15 mouse cellular contexts compared by ENCODE assay signal in the genomic region with DNA sequence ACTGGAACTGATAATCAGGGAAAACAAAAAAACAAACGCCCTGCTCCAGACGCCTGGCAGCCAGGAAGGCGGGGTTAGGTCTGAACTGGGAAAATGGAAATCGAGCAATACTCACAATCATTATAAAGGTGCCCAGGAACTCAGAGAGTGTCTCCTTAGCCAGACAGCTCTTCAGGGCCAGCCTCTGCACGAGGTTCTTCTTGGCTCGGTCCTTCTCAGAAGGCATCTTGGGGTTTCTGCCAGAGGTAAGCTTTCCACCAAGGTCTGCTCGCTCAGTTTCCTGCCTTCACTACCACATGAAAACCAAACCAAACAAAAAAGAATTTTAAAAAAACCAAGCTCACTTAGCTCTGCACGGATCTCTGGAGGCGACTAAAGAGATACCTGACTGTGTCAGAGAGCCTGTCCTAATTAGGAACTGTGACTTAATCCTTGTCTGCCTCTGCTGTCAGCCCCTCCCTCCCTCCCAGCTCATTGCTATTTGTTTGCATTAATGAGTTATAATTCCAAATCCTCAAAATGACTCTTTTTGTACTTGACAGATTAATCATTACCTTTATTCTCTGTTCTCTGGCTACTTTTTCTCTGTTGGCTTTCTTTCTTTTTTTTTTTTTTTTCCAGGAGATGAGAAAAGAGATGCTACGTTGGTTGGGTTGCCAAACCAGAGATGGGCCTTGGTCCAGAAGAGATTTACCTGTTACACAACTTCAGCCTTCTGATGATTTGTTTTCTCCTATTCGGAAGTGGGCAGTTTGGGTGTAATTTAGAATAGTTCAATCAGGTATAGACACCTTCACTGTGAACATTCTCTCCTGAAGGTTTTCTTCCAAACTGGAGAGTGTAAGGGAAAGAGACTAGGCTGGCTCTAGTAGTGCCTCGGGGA. TPM values are rescaled to one million over a fixed set of nuclear protein-coding genes. Genes with fewer than 3 reads are reported as not detected.
DNase-seq lines count a peak whose midpoint lies in the region; ATAC-seq and TF ChIP-seq lines count a peak whose summit lies in the region.
"Had no signal": no experiment of that assay in that cellular context is flagged by ENCODE, and none has a peak within 500 bp of the region (broad histone marks: within the 10 kb centered on the region; RNA-seq: fewer than 3 reads in every experiment).

No protein-coding gene starts in this region.

- H3K27ac ChIP-seq in liver, embryonic 11.5 days (ENCODE audit: low read depth, low read length): peak overlapping the region; percentile 77
- H3K27ac ChIP-seq in stomach, postnatal 0 days (replicated peaks): no peak overlapping the region
- H3K27ac ChIP-seq: hindbrain, embryonic 15.5 days; limb, embryonic 13.5 days; midbrain, embryonic 15.5 days had no signal

- no peaks in the 10 kb centered on the region for H3K36me3 ChIP-seq in liver, embryonic 11.5 days (ENCODE audit: control insufficient read depth, insufficient read depth, low read length)
- no peaks in the 10 kb centered on the region for H3K36me3 ChIP-seq in stomach, postnatal 0 days (ENCODE audit: control insufficient read depth, insufficient read depth, low read length)
- H3K36me3 ChIP-seq: hindbrain, embryonic 15.5 days; limb, embryonic 13.5 days; midbrain, embryonic 15.5 days had no signal

- WGBS in liver, embryonic 11.5 days: 46% methylated on average over 12 of the region's 12 CpGs
- 50% methylated on average over 12 of the region's 12 CpGs for WGBS in stomach, postnatal 0 days

- H3K4me3 ChIP-seq in liver, embryonic 11.5 days (ENCODE audit: low read depth, low read length): peak overlapping the region; percentile 31
- no peak overlapping the region for H3K4me3 ChIP-seq in stomach, postnatal 0 days (ENCODE audit: low read depth, low read length)
- H3K4me3 ChIP-seq: hindbrain, embryonic 15.5 days; limb, embryonic 13.5 days; midbrain, embryonic 15.5 days had no signal

- no peaks in the 10 kb centered on the region for H3K27me3 ChIP-seq in liver, embryonic 11.5 days (replicated peaks; ENCODE audit: control insufficient read depth, insufficient read depth, low read length)
- H3K27me3 ChIP-seq in stomach, postnatal 0 days (ENCODE audit: control insufficient read depth, insufficient read depth, low read length): no peaks in the 10 kb centered on the region
- H3K27me3 ChIP-seq: hindbrain, embryonic 15.5 days; limb, embryonic 13.5 days; midbrain, embryonic 15.5 days had no signal

- H3K4me2 ChIP-seq in liver, embryonic 11.5 days: peak overlapping the region; percentile 55
- no peak overlapping the region for H3K4me2 ChIP-seq in stomach, postnatal 0 days (replicated peaks; ENCODE audit: low read depth)
- H3K4me2 ChIP-seq: hindbrain, embryonic 15.5 days; limb, embryonic 13.5 days; midbrain, embryonic 15.5 days had no signal

- no peak for ATAC-seq in liver, embryonic 11.5 days (replicated peaks; ENCODE audit: low FRiP score)
- ATAC-seq in stomach, postnatal 0 days (ENCODE audit: low FRiP score, low TSS enrichment): no peak
- ATAC-seq in megakaryocyte progenitor cell, adult 5-6 weeks (replicated peaks; ENCODE audit: poor library complexity): no peak
- ATAC-seq: midbrain, embryonic 15.5 days had no signal

- no peaks in the 10 kb centered on the region for H3K9me3 ChIP-seq in liver, embryonic 11.5 days (ENCODE audit: control insufficient read depth, low read length)
- no peaks in the 10 kb centered on the region for H3K9me3 ChIP-seq in stomach, postnatal 0 days (ENCODE audit: control insufficient read depth, low read length)
- H3K9me3 ChIP-seq: hindbrain, embryonic 15.5 days; limb, embryonic 13.5 days; midbrain, embryonic 15.5 days had no signal

- peak overlapping the region; percentile 48 for H3K9ac ChIP-seq in liver, embryonic 11.5 days (ENCODE audit: low read depth, low read length)
- no peak overlapping the region for H3K9ac ChIP-seq in stomach, postnatal 0 days (ENCODE audit: low read length)
- H3K9ac ChIP-seq: hindbrain, embryonic 15.5 days; limb, embryonic 13.5 days; midbrain, embryonic 15.5 days had no signal

- TF ChIP-seq CTCF in stomach, postnatal 0 days (IDR thresholded peaks at IDR 0.05; ENCODE audit: low read depth): no peak

- TF ChIP-seq EP300 in stomach, postnatal 0 days (optimal IDR thresholded peaks at IDR 0.05): no peak

- peaks cover 65% of the 10 kb centered on the region for H3K4me1 ChIP-seq in liver, embryonic 11.5 days (replicated peaks; ENCODE audit: control insufficient read depth, insufficient read depth, low read length)
- 0 out of 2 replicates have a peak, but pooled peaks cover 4% of the 10 kb centered on the region for H3K4me1 ChIP-seq in stomach, postnatal 0 days (replicated peaks; ENCODE audit: control insufficient read depth, insufficient read depth)

- DNase-seq in CD8-positive naive resting alpha-beta T cell, adult 2 months (ENCODE audit: low read depth in 2 of 2, low spot score in 2 of 2): peak; percentile 29 to 36
- peak; percentile 58 for DNase-seq in T-cell, adult 2 months (ENCODE audit: low spot score)
- no peak for DNase-seq in liver, embryonic 11.5 days (ENCODE audit: low spot score)
- peak; percentile 12 for DNase-seq in stomach, postnatal 0 days (ENCODE audit: low spot score)
- no peak for DNase-seq in kidney, adult 8-10 months
- no peak for DNase-seq in gastrocnemius, adult 8-10 months (ENCODE audit: low spot score in 2 of 2)
- DNase-seq: adrenal gland, postnatal 36 days; cerebellum, adult 18-20 months; kidney, adult 9 months; lung, postnatal 14 days; right cerebral cortex, postnatal 4 days had no signal

RNA-seq across cellular contexts. Expression of a gene that starts 5.4 kb away (rescaled TPM):
- polyA plus RNA-seq in liver, embryonic 11.5 days (2014; fragmentation: Nextera tagmentation; extraction: Ambion mirVana): 13.6 and 15.2 TPM in 2 replicates
- 2.1 and 2.8 TPM in 2 replicates for polyA plus RNA-seq in stomach, postnatal 0 days (2015; fragmentation: Nextera tagmentation; extraction: Ambion mirVana)
- 3.2 and 6.5 TPM in 2 replicates for total RNA-seq in megakaryocyte progenitor cell, adult 5-6 weeks (2015)
- total RNA-seq in megakaryocyte progenitor cell, adult 5-6 weeks (2017): 4.9 and 8.6 TPM in 2 replicates
- total RNA-seq in gastrocnemius, adult 8-10 months (2022): under 1 TPM in 2 of 4 experiments, not detected in 2; 0.13 to 0.16 TPM

RNA-seq across cellular contexts. Expression of a gene that starts 52.5 kb away (rescaled TPM):
- polyA plus RNA-seq in liver, embryonic 11.5 days (2014; fragmentation: Nextera tagmentation; extraction: Ambion mirVana): 19.6 and 24.3 TPM in 2 replicates
- polyA plus RNA-seq in stomach, postnatal 0 days (2015; fragmentation: Nextera tagmentation; extraction: Ambion mirVana): 45.2 and 47.2 TPM in 2 replicates
- 0.10 TPM in 1 of 2 replicates, not detected in the other for total RNA-seq in megakaryocyte progenitor cell, adult 5-6 weeks (2015)
- not detected in 2 replicates for total RNA-seq in megakaryocyte progenitor cell, adult 5-6 weeks (2017)
- 1 to 10 TPM in 3 of 4 experiments, under 1 TPM in 1; 0.88 to 6.4 (median 3.0) TPM for total RNA-seq in gastrocnemius, adult 8-10 months (2022)

Comparison
In these comparisons a context has a peak if more than half of its experiments do, and no peak if none do; other contexts are left out.
1. DNase-seq: peak in CD8-positive naive resting alpha-beta T cell, adult 2 months (2 of 2), T-cell, adult 2 months (single experiment) and stomach, postnatal 0 days (single experiment); none in liver, embryonic 11.5 days (single experiment), kidney, adult 8-10 months (0 of 2) and gastrocnemius, adult 8-10 months (0 of 2).